Mouse (Mus musculus) small intestine, adult 2 months (tissue): Measurements from ENCODE around the gene Ip6k1. TPM values are rescaled to one million over a fixed set of nuclear protein-coding genes. Genes with fewer than 3 reads are reported as not detected.

ENCODE experiments used
- H3K27ac ChIP-seq: fragments of 200-500 bp; 2 replicates; pipeline ENCODE4 v1.5.1; 2012; ENCODE audit warnings: low read depth, low read length, control low read depth, inconsistent platforms; ENCODE audit not compliant: insufficient read depth
- H3K27me3 ChIP-seq: fragments of 200-500 bp; 2 replicates; pipeline ENCODE4 v1.6.1; 2012; ENCODE audit warnings: mild to moderate bottlenecking, moderate library complexity, low read length, inconsistent platforms; ENCODE audit not compliant: control insufficient read depth, insufficient read depth
- H3K36me3 ChIP-seq: fragments of 200-500 bp; 2 replicates; pipeline ENCODE4 v1.6.1; 2012; ENCODE audit warnings: mild to moderate bottlenecking, low read length, control low read depth, inconsistent platforms; ENCODE audit not compliant: control insufficient read depth, insufficient read depth
- H3K4me1 ChIP-seq: fragments of 200-500 bp; 2 replicates; pipeline ENCODE4 v1.6.1; 2012; ENCODE audit warnings: low read length, inconsistent platforms, mixed read lengths; ENCODE audit not compliant: control insufficient read depth, insufficient read depth, insufficient read length
- H3K4me3 ChIP-seq: fragments of 200-500 bp; 2 replicates; pipeline ENCODE4 v1.5.1; 2012; ENCODE audit warnings: low read depth, mild to moderate bottlenecking, control low read depth, inconsistent platforms, low read length, moderate library complexity
- CTCF ChIP-seq: fragments of 200-500 bp; IDR thresholded peaks from 2 replicates; pipeline ENCODE4 v1.5.1; 2012; ENCODE audit warnings: low read depth, mild to moderate bottlenecking, control low read depth, inconsistent platforms, low read length, moderate library complexity, mixed read lengths; ENCODE audit not compliant: insufficient replicate concordance, insufficient read length; ENCODE audit errors: extremely low read depth
- POLR2A ChIP-seq: fragments of 200-500 bp; IDR thresholded peaks from 2 replicates; pipeline ENCODE4 v1.6.1; 2012; ENCODE audit warnings: low read depth, mild to moderate bottlenecking, control low read depth, inconsistent platforms, low read length, moderate library complexity
- WGBS: fragments of 180-500 bp; shearing (Covaris S2); methylation state at CpG from one replicate; pipeline ENCODE4 v1.1.7; 2018; 5-methylcytosine and 5-hydroxymethylcytosine counted together
- polyA plus RNA-seq: library from polyadenylated mRNA; depleted of rRNA; stranded (reverse); fragments of >200 nt; gene quantifications from 2 replicates; pipeline ENCODE4 v1.2.3, GENCODE M21; 2012

Gene Ip6k1
- polyA plus RNA-seq, 1 experiment, result 160 TPM

DNA sequence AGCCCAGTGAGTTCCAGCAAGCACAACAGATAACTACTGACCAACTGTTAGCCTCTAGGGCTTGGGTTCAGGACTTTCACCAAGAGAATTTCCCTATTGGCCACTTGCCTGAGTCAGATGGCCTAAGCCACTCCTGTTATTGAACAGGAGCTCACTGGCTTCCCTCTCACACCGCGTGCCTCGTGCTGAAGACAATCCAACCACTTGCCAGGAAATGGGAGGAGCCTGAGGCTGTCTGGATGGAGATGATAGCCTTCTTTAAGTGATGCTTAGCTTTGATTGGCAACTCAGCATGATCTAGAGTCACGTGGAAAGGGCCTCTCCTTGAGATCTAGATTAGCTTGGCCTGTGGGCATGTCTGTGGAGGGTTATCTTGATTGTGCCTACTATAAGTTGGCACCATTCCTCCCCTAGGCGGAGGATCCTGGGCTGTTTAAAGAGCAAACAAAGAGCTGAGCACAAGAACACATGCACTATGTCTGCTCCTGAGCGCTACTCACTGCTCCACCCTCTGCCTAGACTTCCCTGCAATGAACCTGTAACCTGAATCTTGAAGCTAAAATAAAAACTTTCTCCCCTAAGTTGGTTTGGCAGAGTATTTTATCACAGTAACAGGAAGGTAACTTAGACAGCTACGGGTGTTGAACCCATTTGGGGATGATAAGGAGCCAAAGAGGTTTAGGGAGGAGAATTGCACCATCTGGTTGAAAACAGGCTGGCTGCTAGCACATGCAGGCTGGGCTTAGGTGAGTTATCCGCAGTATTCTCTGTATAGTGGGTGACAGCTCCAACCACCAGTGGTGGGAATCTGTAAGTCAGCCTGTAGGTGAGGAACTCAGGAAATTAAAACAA, 30.4 kb upstream of the Ip6k1 start:
- peaks cover 16% of the 10 kb centered on the region; the same call in 1 of the 2 replicates for H3K4me1 ChIP-seq
- no peaks in the 10 kb centered on the region for H3K27me3 ChIP-seq
- H3K4me3 ChIP-seq, result no peak overlapping the region
- H3K27ac ChIP-seq, result peak overlapping the region; percentile 46
- 28% methylated on average over 8 of the region's 8 CpGs for WGBS
- H3K36me3 ChIP-seq, result 0 out of 2 replicates have a peak, but pooled peaks cover 3% of the 10 kb centered on the region
- no peak for TF ChIP-seq POLR2A
- no peak for TF ChIP-seq CTCF

DNA sequence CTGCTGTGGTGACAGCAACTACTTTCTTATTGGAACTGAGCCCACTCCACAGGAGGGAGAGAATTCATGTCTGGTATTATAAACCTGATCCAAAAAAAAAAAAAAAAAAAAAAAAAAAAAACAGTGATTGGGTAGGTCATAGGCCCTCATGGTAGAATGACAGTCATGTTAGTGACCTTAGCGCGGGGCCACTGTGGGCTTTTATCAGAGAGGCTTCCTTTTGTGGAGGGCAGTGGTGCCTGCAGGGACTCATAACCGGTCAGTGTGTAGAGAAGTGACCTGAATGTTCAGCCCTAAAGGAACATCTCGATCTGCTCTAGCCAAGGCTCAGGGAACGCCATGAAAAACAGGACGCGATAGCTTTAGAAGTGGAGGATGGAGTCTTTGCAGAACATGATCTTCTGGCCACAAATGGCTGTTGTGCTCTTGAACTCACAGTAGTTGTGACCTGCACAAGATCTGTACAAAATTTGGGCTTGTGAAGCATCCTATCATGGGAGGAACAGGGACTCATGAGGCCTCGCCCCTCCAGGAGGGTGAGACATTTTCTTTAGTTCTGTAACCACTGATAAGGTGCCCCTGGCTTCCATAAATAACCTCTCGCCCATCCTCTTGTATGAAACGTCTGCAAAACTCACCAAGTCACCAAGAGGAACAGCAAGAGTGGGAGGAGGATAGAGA, 27.7 kb upstream of the Ip6k1 start:
- Histone ChIP-seq H3K36me3 (peaks cover 27% of the 10 kb centered on the region), H3K27me3 (no peaks in the 10 kb centered on the region), H3K4me3 (no peak overlapping the region), H3K27ac (peak overlapping the region; percentile 98), H3K4me1 (peaks cover 20% of the 10 kb centered on the region; the same call in 1 of the 2 replicates)
- TF ChIP-seq CTCF (no peak), POLR2A (no peak)
- 72% methylated on average over 10 of the region's 10 CpGs for WGBS

GRCm38 (mm10) chr9:107975399-107976386, 26.6 kb upstream of the Ip6k1 start, which contains the start of gene Uba7:
Gene Uba7, plus strand, starts transcription at chr9:107975505.
- H3K27ac ChIP-seq, result peak within 1 kb of the TSS; percentile 98
- no peaks in the 10 kb centered on the region for H3K27me3 ChIP-seq
- peak within 1 kb of the TSS; percentile 68 for H3K4me3 ChIP-seq
- peaks cover 35% of the 10 kb centered on the region for H3K36me3 ChIP-seq
- TF ChIP-seq CTCF (no peak), POLR2A (peak; percentile 53; the same call in 1 of the 2 replicates)
- peaks cover 20% of the 10 kb centered on the region; the same call in 1 of the 2 replicates for H3K4me1 ChIP-seq
- WGBS, result 41% methylated on average over 12 of the region's 12 CpGs

GRCm38 (mm10) chr9:107978815-107979214, 23.5 kb upstream of the Ip6k1 start:
- TF ChIP-seq POLR2A, result no peak
- H3K4me1 ChIP-seq, result peaks cover 21% of the 10 kb centered on the region
- H3K36me3 ChIP-seq, result peaks cover 51% of the 10 kb centered on the region
- no peak overlapping the region for H3K27ac ChIP-seq
- WGBS, result 94% methylated on average over 12 of the region's 12 CpGs
- no peak overlapping the region for H3K4me3 ChIP-seq
- no peaks in the 10 kb centered on the region for H3K27me3 ChIP-seq

DNA sequence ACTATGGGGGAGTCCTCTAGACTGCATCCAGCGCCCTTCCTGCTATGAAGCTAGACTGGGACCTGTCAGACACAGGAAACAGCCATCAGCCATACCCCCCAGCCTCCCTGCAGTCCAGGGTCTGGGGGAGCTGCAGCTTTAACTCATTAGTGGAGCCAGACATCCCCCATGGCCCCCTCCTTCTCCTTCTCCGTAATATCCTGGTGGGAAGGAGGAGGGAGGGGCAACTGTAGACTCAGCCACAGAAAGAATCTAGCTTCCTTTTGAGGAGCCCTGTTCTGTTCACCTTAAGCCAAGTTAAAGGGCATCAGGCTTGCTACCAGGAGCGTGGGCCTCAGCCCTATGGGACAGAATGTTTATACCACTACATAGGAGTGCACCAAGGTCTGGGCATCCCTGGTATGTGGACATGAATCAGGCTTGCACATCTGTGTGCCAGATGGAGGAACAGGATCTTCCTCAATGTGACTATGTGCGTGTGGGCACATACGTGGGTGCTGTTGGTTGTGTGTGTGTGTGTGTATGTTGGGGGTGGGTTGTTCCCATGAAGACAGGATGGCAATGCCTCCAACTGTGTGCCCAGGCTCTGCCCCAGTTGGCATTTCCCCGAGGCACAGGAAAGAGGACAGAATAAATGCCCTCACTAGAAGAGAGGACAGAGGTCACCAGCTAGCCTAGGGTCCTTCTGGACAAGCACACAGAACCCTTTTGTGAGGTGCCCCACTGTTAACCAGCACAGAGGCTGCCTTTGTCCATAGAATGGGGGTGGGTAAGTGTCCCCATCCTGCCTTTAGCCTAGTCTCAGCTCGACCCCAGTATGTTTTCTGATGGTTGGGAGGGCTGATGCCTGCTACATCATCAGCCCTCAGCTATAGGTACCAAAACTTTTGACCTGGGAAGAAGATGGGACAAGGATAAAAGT, 20.4 kb upstream of the Ip6k1 start:
- TF ChIP-seq POLR2A (no peak), CTCF (no peak)
- Histone ChIP-seq H3K27ac (peak overlapping the region; percentile 74), H3K36me3 (peaks cover 54% of the 10 kb centered on the region), H3K4me3 (no peak overlapping the region), H3K4me1 (peaks cover 21% of the 10 kb centered on the region), H3K27me3 (no peaks in the 10 kb centered on the region)
- 71% methylated on average over 7 of the region's 7 CpGs for WGBS

- Histone ChIP-seq H3K4me3 (no peak within 1 kb of the TSS), H3K36me3 (peaks cover 46% of the 10 kb centered on the region), H3K4me1 (peaks cover 18% of the 10 kb centered on the region), H3K27me3 (no peaks in the 10 kb centered on the region), H3K27ac (peak within 1 kb of the TSS; percentile 74)
- 62% methylated on average over 14 of the region's 14 CpGs for WGBS
- TF ChIP-seq CTCF (no peak), POLR2A (no peak)
These were observed 19.5 kb upstream of the Ip6k1 start, which contains the start of gene Gm20661 for GRCm38 (mm10) chr9:107982681-107983346. Gene Gm20661, plus strand, starts transcription at chr9:107983058.
